Mouse (Mus musculus): ENCODE measurements around the gene Gm20388. TPM values are rescaled to one million over a fixed set of nuclear protein-coding genes. Genes with fewer than 3 reads are reported as not detected.

Gm20388 gene
- polyA plus RNA-seq, 1 experiment from 2014 or later: 1.4 TPM

- Histone ChIP-seq H3K4me1 (ENCODE audit: control insufficient read depth, low read depth, low read length) (no peaks in the 10 kb centered on the region), H3K4me3 (ENCODE audit: low read depth, low read length) (no peak overlapping the region), H3K36me3 (ENCODE audit: control insufficient read depth, insufficient read depth) (no peaks in the 10 kb centered on the region), H3K4me2 (ENCODE audit: low read depth, low read length) (no peak overlapping the region), H3K9me3 (replicated peaks; ENCODE audit: control insufficient read depth, low read length) (no peaks in the 10 kb centered on the region; the same call in 1 of the 2 replicates), H3K27me3 (ENCODE audit: control insufficient read depth, insufficient read depth, low read depth, low read length) (no peaks in the 10 kb centered on the region), H3K9ac (ENCODE audit: low read depth, low read length) (no peak overlapping the region), H3K27ac (ENCODE audit: low read length) (no peak overlapping the region)
- no peak for ATAC-seq (ENCODE audit: low read depth)
- WGBS (ENCODE audit: insufficient replicate concordance): 40% methylated on average over 15 of the region's 15 CpGs
Measured at GRCm38 (mm10) chr8:121213236-121213635, 1302.6 kb downstream of the Gm20388 start.

DNA sequence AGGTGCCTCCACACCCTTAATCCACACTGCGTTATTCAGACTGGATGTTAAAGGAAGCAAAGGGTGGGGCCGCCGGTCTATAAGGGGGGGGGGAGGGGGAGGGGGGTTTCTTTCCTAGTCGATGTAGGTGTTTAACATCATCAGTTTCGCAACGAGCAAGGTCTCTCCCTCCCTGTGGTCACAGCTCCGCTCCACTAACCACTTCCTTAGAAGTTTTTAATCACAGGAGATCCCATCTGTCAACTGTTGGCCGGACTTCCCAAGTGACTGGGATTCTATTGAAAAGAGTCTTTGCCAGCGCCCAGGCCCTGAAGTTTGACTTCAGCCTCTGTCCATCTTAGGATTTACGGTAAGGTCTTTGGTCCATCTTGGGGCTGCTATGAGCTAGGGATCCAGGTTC, 1303.0 kb downstream of the Gm20388 start:
- Histone ChIP-seq H3K27me3 (ENCODE audit: control insufficient read depth, insufficient read depth, low read depth, low read length) (no peaks in the 10 kb centered on the region), H3K27ac (ENCODE audit: low read length) (no peak overlapping the region), H3K4me2 (ENCODE audit: low read depth, low read length) (no peak overlapping the region), H3K9me3 (replicated peaks; ENCODE audit: control insufficient read depth, low read length) (peaks cover 3% of the 10 kb centered on the region; the same call in 1 of the 2 replicates), H3K9ac (ENCODE audit: low read depth, low read length) (no peak overlapping the region), H3K4me1 (ENCODE audit: control insufficient read depth, low read depth, low read length) (no peaks in the 10 kb centered on the region), H3K36me3 (ENCODE audit: control insufficient read depth, insufficient read depth) (no peaks in the 10 kb centered on the region), H3K4me3 (ENCODE audit: low read depth, low read length) (no peak overlapping the region)
- no peak for ATAC-seq (ENCODE audit: low read depth)
- 22% methylated on average over 10 of the region's 10 CpGs for WGBS (ENCODE audit: insufficient replicate concordance)

GRCm38 (mm10) chr8:121214975-121215374, 1304.3 kb downstream of the Gm20388 start:
- 64% methylated on average over 10 of the region's 10 CpGs for WGBS (ENCODE audit: insufficient replicate concordance)
- H3K9me3 ChIP-seq (replicated peaks; ENCODE audit: control insufficient read depth, low read length): peaks cover 3% of the 10 kb centered on the region; the same call in 1 of the 2 replicates
- no peaks in the 10 kb centered on the region for H3K36me3 ChIP-seq (ENCODE audit: control insufficient read depth, insufficient read depth)
- no peak overlapping the region for H3K9ac ChIP-seq (ENCODE audit: low read depth, low read length)
- H3K27me3 ChIP-seq (ENCODE audit: control insufficient read depth, insufficient read depth, low read depth, low read length): peaks cover 4% of the 10 kb centered on the region
- no peaks in the 10 kb centered on the region for H3K4me1 ChIP-seq (ENCODE audit: control insufficient read depth, low read depth, low read length)
- H3K4me3 ChIP-seq (ENCODE audit: low read depth, low read length): no peak overlapping the region
- no peak overlapping the region for H3K4me2 ChIP-seq (ENCODE audit: low read depth, low read length)
- H3K27ac ChIP-seq (ENCODE audit: low read length): no peak overlapping the region
- ATAC-seq (ENCODE audit: low read depth): no peak

GRCm38 (mm10) chr8:121216441-121216949, 1305.9 kb downstream of the Gm20388 start:
- Histone ChIP-seq H3K36me3 (ENCODE audit: control insufficient read depth, insufficient read depth) (no peaks in the 10 kb centered on the region), H3K9ac (ENCODE audit: low read depth, low read length) (no peak overlapping the region), H3K4me3 (ENCODE audit: low read depth, low read length) (no peak overlapping the region), H3K4me1 (ENCODE audit: control insufficient read depth, low read depth, low read length) (no peaks in the 10 kb centered on the region), H3K9me3 (replicated peaks; ENCODE audit: control insufficient read depth, low read length) (peaks cover 3% of the 10 kb centered on the region; the same call in 1 of the 2 replicates), H3K27me3 (ENCODE audit: control insufficient read depth, insufficient read depth, low read depth, low read length) (peaks cover 9% of the 10 kb centered on the region), H3K4me2 (ENCODE audit: low read depth, low read length) (no peak overlapping the region), H3K27ac (ENCODE audit: low read length) (no peak overlapping the region)
- ATAC-seq (ENCODE audit: low read depth): no peak
- WGBS (ENCODE audit: insufficient replicate concordance): 69% methylated on average over 10 of the region's 10 CpGs

GRCm38 (mm10) chr8:121218486-121218885, 1307.8 kb downstream of the Gm20388 start:
- no peak overlapping the region for H3K4me3 ChIP-seq (ENCODE audit: low read depth, low read length)
- H3K4me2 ChIP-seq (ENCODE audit: low read depth, low read length): no peak overlapping the region
- H3K27ac ChIP-seq (ENCODE audit: low read length): no peak overlapping the region
- H3K36me3 ChIP-seq (ENCODE audit: control insufficient read depth, insufficient read depth): no peaks in the 10 kb centered on the region
- H3K9ac ChIP-seq (ENCODE audit: low read depth, low read length): no peak overlapping the region
- H3K4me1 ChIP-seq (ENCODE audit: control insufficient read depth, low read depth, low read length): no peaks in the 10 kb centered on the region
- peaks cover 11% of the 10 kb centered on the region for H3K27me3 ChIP-seq (ENCODE audit: control insufficient read depth, insufficient read depth, low read depth, low read length)
- WGBS (ENCODE audit: insufficient replicate concordance): 73% methylated on average over 3 of the region's 3 CpGs
- H3K9me3 ChIP-seq (replicated peaks; ENCODE audit: control insufficient read depth, low read length): peaks cover 3% of the 10 kb centered on the region; the same call in 1 of the 2 replicates
- no peak for ATAC-seq (ENCODE audit: low read depth)

DNA sequence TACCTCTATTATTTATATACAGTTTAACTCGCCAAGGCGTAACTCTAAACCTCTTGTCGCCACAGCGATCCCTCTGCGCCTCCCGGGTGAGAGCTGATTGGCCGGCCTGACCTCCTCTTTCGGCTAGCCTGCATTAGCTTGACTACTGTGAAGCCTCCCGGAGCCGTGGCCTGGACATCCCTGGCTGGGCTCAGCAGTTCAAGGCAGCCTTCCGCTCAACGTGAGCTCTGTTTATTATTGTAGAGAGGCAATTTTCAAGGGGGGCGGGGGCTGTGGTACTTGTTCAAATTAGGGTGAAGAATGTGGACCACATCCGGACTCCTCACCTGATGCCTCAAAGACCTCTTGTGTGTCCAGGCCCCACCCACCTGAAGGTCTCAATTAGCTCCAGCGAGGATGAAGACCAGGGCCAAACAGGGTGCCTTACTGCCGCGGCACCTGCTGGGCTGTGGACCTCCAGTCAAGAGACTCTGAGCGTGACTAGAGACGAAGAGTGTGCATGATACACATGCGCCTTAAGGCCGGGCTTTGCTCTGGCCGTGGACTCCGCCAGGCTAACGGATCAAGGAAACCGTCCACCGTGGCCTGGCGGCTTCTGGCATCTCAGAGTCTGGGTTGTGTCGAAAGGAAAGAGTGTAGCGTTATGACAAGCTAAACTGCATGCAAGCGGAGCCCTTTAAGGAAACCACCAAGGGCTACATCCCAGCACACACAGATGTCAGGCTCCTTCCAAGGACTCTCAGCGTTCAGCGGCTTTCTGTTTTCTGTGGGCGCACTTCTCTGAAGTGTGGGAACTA, 1309.7 kb downstream of the Gm20388 start:
- Histone ChIP-seq H3K4me2 (ENCODE audit: low read depth, low read length) (no peak overlapping the region), H3K27me3 (ENCODE audit: control insufficient read depth, insufficient read depth, low read depth, low read length) (peaks cover 11% of the 10 kb centered on the region), H3K27ac (ENCODE audit: low read length) (no peak overlapping the region), H3K4me3 (ENCODE audit: low read depth, low read length) (no peak overlapping the region), H3K4me1 (ENCODE audit: control insufficient read depth, low read depth, low read length) (no peaks in the 10 kb centered on the region), H3K9ac (ENCODE audit: low read depth, low read length) (no peak overlapping the region), H3K9me3 (replicated peaks; ENCODE audit: control insufficient read depth, low read length) (peaks cover 3% of the 10 kb centered on the region; the same call in 1 of the 2 replicates), H3K36me3 (ENCODE audit: control insufficient read depth, insufficient read depth) (no peaks in the 10 kb centered on the region)
- 31% methylated on average over 33 of the region's 33 CpGs for WGBS (ENCODE audit: insufficient replicate concordance)
- no peak for ATAC-seq (ENCODE audit: low read depth)

- H3K4me3 ChIP-seq (ENCODE audit: low read depth, low read length): no peak overlapping the region
- H3K9ac ChIP-seq (ENCODE audit: low read depth, low read length): no peak overlapping the region
- no peak for ATAC-seq (ENCODE audit: low read depth)
- WGBS (ENCODE audit: insufficient replicate concordance): 23% methylated on average over 8 of the region's 8 CpGs
- no peak overlapping the region for H3K4me2 ChIP-seq (ENCODE audit: low read depth, low read length)
- no peaks in the 10 kb centered on the region for H3K36me3 ChIP-seq (ENCODE audit: control insufficient read depth, insufficient read depth)
- no peaks in the 10 kb centered on the region for H3K4me1 ChIP-seq (ENCODE audit: control insufficient read depth, low read depth, low read length)
- H3K27ac ChIP-seq (ENCODE audit: low read length): no peak overlapping the region
- no peaks in the 10 kb centered on the region for H3K9me3 ChIP-seq (replicated peaks; ENCODE audit: control insufficient read depth, low read length)
- peaks cover 10% of the 10 kb centered on the region for H3K27me3 ChIP-seq (ENCODE audit: control insufficient read depth, insufficient read depth, low read depth, low read length)
Measured at GRCm38 (mm10) chr8:121224709-121225108, 1314.1 kb downstream of the Gm20388 start.

GRCm38 (mm10) chr8:121227756-121228155, 1317.1 kb downstream of the Gm20388 start:
- Histone ChIP-seq H3K36me3 (ENCODE audit: control insufficient read depth, insufficient read depth) (no peaks in the 10 kb centered on the region), H3K27me3 (ENCODE audit: control insufficient read depth, insufficient read depth, low read depth, low read length) (no peaks in the 10 kb centered on the region; the same call in 1 of the 2 replicates), H3K27ac (ENCODE audit: low read length) (no peak overlapping the region), H3K9me3 (replicated peaks; ENCODE audit: control insufficient read depth, low read length) (no peaks in the 10 kb centered on the region), H3K4me2 (ENCODE audit: low read depth, low read length) (no peak overlapping the region), H3K4me3 (ENCODE audit: low read depth, low read length) (no peak overlapping the region), H3K4me1 (ENCODE audit: control insufficient read depth, low read depth, low read length) (no peaks in the 10 kb centered on the region), H3K9ac (ENCODE audit: low read depth, low read length) (no peak overlapping the region)
- WGBS (ENCODE audit: insufficient replicate concordance): 80% methylated on average over 18 of the region's 18 CpGs
- no peak for ATAC-seq (ENCODE audit: low read depth)

GRCm38 (mm10) chr8:121228892-121229291, 1318.3 kb downstream of the Gm20388 start:
- Histone ChIP-seq H3K36me3 (ENCODE audit: control insufficient read depth, insufficient read depth) (no peaks in the 10 kb centered on the region), H3K9ac (ENCODE audit: low read depth, low read length) (no peak overlapping the region), H3K27me3 (ENCODE audit: control insufficient read depth, insufficient read depth, low read depth, low read length) (no peaks in the 10 kb centered on the region), H3K9me3 (replicated peaks; ENCODE audit: control insufficient read depth, low read length) (no peaks in the 10 kb centered on the region), H3K4me2 (ENCODE audit: low read depth, low read length) (no peak overlapping the region), H3K4me3 (ENCODE audit: low read depth, low read length) (no peak overlapping the region), H3K4me1 (ENCODE audit: control insufficient read depth, low read depth, low read length) (no peaks in the 10 kb centered on the region), H3K27ac (ENCODE audit: low read length) (no peak overlapping the region)
- 40% methylated on average over 3 of the region's 3 CpGs for WGBS (ENCODE audit: insufficient replicate concordance)
- no peak for ATAC-seq (ENCODE audit: low read depth)

Data from liver, embryonic 16.5 days (tissue).